Mouse (Mus musculus) left cerebral cortex, adult 2 months (tissue): ENCODE results near the gene Gm6034. TPM values are rescaled to one million over a fixed set of nuclear protein-coding genes. Genes with fewer than 3 reads are reported as not detected.
"Not testable (repeated sequence)": the region's sequence is repeated elsewhere in the genome, so short reads cannot be mapped to it uniquely, and the experiment has no call there.

Source experiments
- DNase-seq, 2 experiments: peaks; one replicate each; pipeline ENCODE4 v3.0.0; 2021 to 2022; ENCODE audit warnings: low spot score in 2 of 2, mixed read lengths in 1 of 2; ENCODE audit errors: extremely low spot score in 1 of 2
- H3K27ac ChIP-seq: fragments of 200-600 bp; 2 replicates; pipeline ENCODE4 v1.8.1; 2022
- H3K4me3 ChIP-seq: fragments of 200-600 bp; 2 replicates; pipeline ENCODE4 v1.8.1; 2022
- CTCF ChIP-seq: fragments of 200-600 bp; IDR thresholded peaks from 2 replicates; pipeline ENCODE4 v1.8.1; 2022; ENCODE audit warnings: antibody characterized with exemption, mild to moderate bottlenecking, moderate library complexity
- intact Hi-C: fragments of 180-260 bp; cut with DNase I; formaldehyde crosslinking; loops from one replicate; pipeline ENCODE4 v1.15.1; 2025
- total RNA-seq, 2 experiments: library from RNA; stranded (reverse); gene quantifications; 2 replicates each; pipeline ENCODE4 v1.2.3; 2021

The Gm6034 gene
- total RNA-seq, 2 experiments from 2014 or later: not detected

- Histone ChIP-seq H3K4me3 (no peak overlapping the region), H3K27ac (peak overlapping the region; percentile 8; the same call in 1 of the 2 replicates)
- intact Hi-C loops: no loop called here
- no peak for DNase-seq
- TF ChIP-seq CTCF: no peak
Observed at GRCm38 (mm10) chr17:36025197-36025596, 17.6 kb upstream of the Gm6034 start.

- no peak for DNase-seq
- Histone ChIP-seq H3K27ac (no peak overlapping the region; the same call in 1 of the 2 replicates), H3K4me3 (no peak overlapping the region)
- intact Hi-C loops: no loop called here
- no peak; the same call in 1 of the 2 replicates for TF ChIP-seq CTCF
Observed at GRCm38 (mm10) chr17:36025901-36026300, 16.9 kb upstream of the Gm6034 start.

GRCm38 (mm10) chr17:36027663-36028062, 15.1 kb upstream of the Gm6034 start:
- H3K4me3 ChIP-seq: no peak overlapping the region
- TF ChIP-seq CTCF: no peak
- intact Hi-C loops: no loop called here
- no peak for DNase-seq
- no peak overlapping the region for H3K27ac ChIP-seq

- Histone ChIP-seq H3K27ac (no peak overlapping the region), H3K4me3 (no peak overlapping the region)
- no peak for TF ChIP-seq CTCF
- intact Hi-C loops: no loop called here
- no peak for DNase-seq
Observed at GRCm38 (mm10) chr17:36028879-36029619, 13.7 kb upstream of the Gm6034 start.

- H3K27ac ChIP-seq, H3K4me3 ChIP-seq, intact Hi-C loops, DNase-seq: not testable (repeated sequence)
Observed at GRCm38 (mm10) chr17:36030046-36030702, 12.6 kb upstream of the Gm6034 start.

- intact Hi-C loops, H3K27ac ChIP-seq, DNase-seq: not testable (repeated sequence)
- peak overlapping the region; percentile 66 for H3K4me3 ChIP-seq
Observed at GRCm38 (mm10) chr17:36030703-36031582, 11.8 kb upstream of the Gm6034 start.

- peak; percentile 58 for TF ChIP-seq CTCF
- DNase-seq: peak in 1 of 2 experiments; percentile 34
- H3K4me3 ChIP-seq: peak overlapping the region; percentile 66
- peak overlapping the region; percentile 47; the same call in 1 of the 2 replicates for H3K27ac ChIP-seq
- intact Hi-C loops: not testable (repeated sequence)
Observed at GRCm38 (mm10) chr17:36031583-36032331, 11.0 kb upstream of the Gm6034 start.

- intact Hi-C loops, DNase-seq: not testable (repeated sequence)
- H3K27ac ChIP-seq: peak within 1 kb of the TSS; percentile 47; the same call in 1 of the 2 replicates
- peak within 1 kb of the TSS; percentile 66 for H3K4me3 ChIP-seq
Observed at GRCm38 (mm10) chr17:36032351-36032875, 10.3 kb upstream of the Gm6034 start, which contains the start of gene H2-T23. Gene H2-T23, minus strand, starts transcription at chr17:36032855.

- H3K27ac ChIP-seq, H3K4me3 ChIP-seq, DNase-seq, intact Hi-C loops: not testable (repeated sequence)
Observed at GRCm38 (mm10) chr17:36034524-36034923, 8.2 kb upstream of the Gm6034 start.

- peak; percentile 73 for TF ChIP-seq CTCF
- intact Hi-C loops: loop anchor here (1.0 kb wide), 1 partner anchor 38 kb away; no protein-coding TSS in a partner anchor
- DNase-seq: peak in 1 of 2 experiments; percentile 54
- not testable (repeated sequence) for H3K27ac ChIP-seq, H3K4me3 ChIP-seq
Observed at GRCm38 (mm10) chr17:36035010-36035638, 7.6 kb upstream of the Gm6034 start.

GRCm38 (mm10) chr17:36036126-36036525, 6.6 kb upstream of the Gm6034 start:
- intact Hi-C loops, DNase-seq, H3K27ac ChIP-seq, H3K4me3 ChIP-seq: not testable (repeated sequence)

- H3K4me3 ChIP-seq, DNase-seq, intact Hi-C loops, H3K27ac ChIP-seq: not testable (repeated sequence)
Observed at GRCm38 (mm10) chr17:36040604-36041003, 2.2 kb upstream of the Gm6034 start.

- H3K27ac ChIP-seq, intact Hi-C loops, DNase-seq: not testable (repeated sequence)
- H3K4me3 ChIP-seq: peak overlapping the region; percentile 55
Observed at GRCm38 (mm10) chr17:36042055-36042454, 706 bp upstream of the Gm6034 start.
